Mouse (Mus musculus): ENCODE results near the gene Xirp2. TPM values are rescaled to one million over a fixed set of nuclear protein-coding genes. Genes with fewer than 3 reads are reported as not detected.

Gene Xirp2
- total and polyA plus RNA-seq, 2 experiments from 2014 or later, result not detected

GRCm38 (mm10) chr2:67544426-67544825 lies 98.6 kb downstream of the Xirp2 start:
- H3K4me1 ChIP-seq (ENCODE audit: insufficient read depth), result no peaks in the 10 kb centered on the region
- H3K9ac ChIP-seq, result no peak overlapping the region
- H3K4me2 ChIP-seq (ENCODE audit: low read depth), result no peak overlapping the region
- no peaks in the 10 kb centered on the region for H3K27me3 ChIP-seq (ENCODE audit: insufficient read depth, low read length)
- H3K36me3 ChIP-seq (ENCODE audit: insufficient read depth), result no peaks in the 10 kb centered on the region
- H3K9me3 ChIP-seq (ENCODE audit: low read length), result no peaks in the 10 kb centered on the region
- DNase-seq, result no peak
- no peak for TF ChIP-seq CTCF (IDR thresholded peaks at IDR 0.05; ENCODE audit: low read depth)
- H3K27ac ChIP-seq (ENCODE audit: low read depth, low read length), result no peak overlapping the region
- no peak for ATAC-seq
- WGBS, result 66% methylated on average over 8 of the region's 8 CpGs
- no peak overlapping the region for H3K4me3 ChIP-seq (ENCODE audit: low read depth, low read length)

- H3K4me2 ChIP-seq (ENCODE audit: low read depth), result peak overlapping the region; percentile 95
- ATAC-seq, result peak; percentile 67
- no peaks in the 10 kb centered on the region for H3K9me3 ChIP-seq (ENCODE audit: low read length)
- WGBS, result 1% methylated on average over 23 of the region's 23 CpGs
- DNase-seq, result no peak
- H3K36me3 ChIP-seq (ENCODE audit: insufficient read depth), result no peaks in the 10 kb centered on the region
- H3K27me3 ChIP-seq (ENCODE audit: insufficient read depth, low read length), result no peaks in the 10 kb centered on the region; the same call in 1 of the 2 replicates
- peak overlapping the region; percentile 94 for H3K27ac ChIP-seq (ENCODE audit: low read depth, low read length)
- TF ChIP-seq CTCF (IDR thresholded peaks at IDR 0.05; ENCODE audit: low read depth), result peak; percentile 71
- peaks cover 6% of the 10 kb centered on the region; the same call in 1 of the 2 replicates for H3K4me1 ChIP-seq (ENCODE audit: insufficient read depth)
- H3K9ac ChIP-seq, result peak overlapping the region; percentile 91
- peak overlapping the region; percentile 89 for H3K4me3 ChIP-seq (ENCODE audit: low read depth, low read length)
These were observed 119.2 kb downstream of the Xirp2 start for GRCm38 (mm10) chr2:67564851-67565479.

GRCm38 (mm10) chr2:67565480-67566331 lies 119.9 kb downstream of the Xirp2 start, which contains the start of gene B3galt1:
TSS of gene B3galt1 (plus strand) at chr2:67565871.
- Histone ChIP-seq H3K27ac (ENCODE audit: low read depth, low read length) (peak within 1 kb of the TSS; percentile 94), H3K9me3 (ENCODE audit: low read length) (no peaks in the 10 kb centered on the region), H3K4me1 (ENCODE audit: insufficient read depth) (peaks cover 6% of the 10 kb centered on the region; the same call in 1 of the 2 replicates), H3K4me3 (ENCODE audit: low read depth, low read length) (peak within 1 kb of the TSS; percentile 89), H3K36me3 (ENCODE audit: insufficient read depth) (no peaks in the 10 kb centered on the region), H3K9ac (peak within 1 kb of the TSS; percentile 91), H3K27me3 (ENCODE audit: insufficient read depth, low read length) (no peaks in the 10 kb centered on the region; the same call in 1 of the 2 replicates), H3K4me2 (ENCODE audit: low read depth) (peak within 1 kb of the TSS; percentile 95)
- ATAC-seq, result peak; percentile 98
- peak; percentile 23; the same call in 1 of the 2 replicates for TF ChIP-seq CTCF (IDR thresholded peaks at IDR 0.05; ENCODE audit: low read depth)
- DNase-seq, result peak; percentile 96
- WGBS, result 1% methylated on average over 67 of the region's 83 CpGs

- Histone ChIP-seq H3K27ac (ENCODE audit: low read depth, low read length) (0 out of 2 replicates have a peak overlapping the region, but pooled peaks have one; percentile 94), H3K4me3 (ENCODE audit: low read depth, low read length) (peak overlapping the region; percentile 89), H3K9me3 (ENCODE audit: low read length) (no peaks in the 10 kb centered on the region), H3K36me3 (ENCODE audit: insufficient read depth) (no peaks in the 10 kb centered on the region), H3K4me1 (ENCODE audit: insufficient read depth) (peaks cover 6% of the 10 kb centered on the region; the same call in 1 of the 2 replicates), H3K9ac (peak overlapping the region; percentile 91), H3K27me3 (ENCODE audit: insufficient read depth, low read length) (no peaks in the 10 kb centered on the region), H3K4me2 (ENCODE audit: low read depth) (peak overlapping the region; percentile 95)
- no peak for ATAC-seq
- no peak for DNase-seq
- WGBS, result 6% methylated on average over 12 of the region's 12 CpGs
- no peak for TF ChIP-seq CTCF (IDR thresholded peaks at IDR 0.05; ENCODE audit: low read depth)
These were observed 120.8 kb downstream of the Xirp2 start for GRCm38 (mm10) chr2:67566566-67566965.

- Histone ChIP-seq H3K4me2 (ENCODE audit: low read depth) (peak overlapping the region; percentile 95), H3K36me3 (ENCODE audit: insufficient read depth) (no peaks in the 10 kb centered on the region), H3K4me1 (ENCODE audit: insufficient read depth) (peaks cover 6% of the 10 kb centered on the region; the same call in 1 of the 2 replicates), H3K9ac (peak overlapping the region; percentile 91), H3K27ac (ENCODE audit: low read depth, low read length) (0 out of 2 replicates have a peak overlapping the region, but pooled peaks have one; percentile 5), H3K27me3 (ENCODE audit: insufficient read depth, low read length) (no peaks in the 10 kb centered on the region), H3K4me3 (ENCODE audit: low read depth, low read length) (peak overlapping the region; percentile 89), H3K9me3 (ENCODE audit: low read length) (no peaks in the 10 kb centered on the region)
- 11% methylated on average over 8 of the region's 8 CpGs for WGBS
- no peak for DNase-seq
- no peak for TF ChIP-seq CTCF (IDR thresholded peaks at IDR 0.05; ENCODE audit: low read depth)
- no peak for ATAC-seq
These were observed 121.4 kb downstream of the Xirp2 start for GRCm38 (mm10) chr2:67567141-67567680.

Other genes with a start within 250 kb of the Xirp2 start
- not detected in 2 replicates for gene Gm21830, start 32.3 kb upstream of the Xirp2 start, total RNA-seq (2014; rRNA removed)
- gene Gm21830, start 32.3 kb upstream of the Xirp2 start, polyA plus RNA-seq (2015; fragmentation: Nextera tagmentation; extraction: Ambion mirVana), result not detected in 2 replicates
- not detected in 2 replicates for gene Gm26727, start 12.8 kb upstream of the Xirp2 start, total RNA-seq (2014; rRNA removed)
- gene Gm26727, start 12.8 kb upstream of the Xirp2 start, polyA plus RNA-seq (2015; fragmentation: Nextera tagmentation; extraction: Ambion mirVana), result not detected in 2 replicates
- 12.8 and 16.4 TPM in 2 replicates for gene B3galt1, start 119.9 kb downstream of the Xirp2 start, total RNA-seq (2014; rRNA removed)
- 40.2 and 55.2 TPM in 2 replicates for gene B3galt1, start 119.9 kb downstream of the Xirp2 start, polyA plus RNA-seq (2015; fragmentation: Nextera tagmentation; extraction: Ambion mirVana)